Mouse (Mus musculus): ENCODE results near the gene Cul5. TPM values are rescaled to one million over a fixed set of nuclear protein-coding genes. Genes with fewer than 3 reads are reported as not detected.

The Cul5 gene
- polyA plus RNA-seq, 1 experiment from 2014 or later: 18.8 TPM

- no peaks in the 10 kb centered on the region for H3K36me3 ChIP-seq (ENCODE audit: control insufficient read depth, insufficient read depth, low read length)
- peak within 1 kb of the TSS; percentile 89 for H3K4me2 ChIP-seq (replicated peaks; ENCODE audit: low read depth)
- DNase-seq (ENCODE audit: low spot score) (peak; percentile 94), ATAC-seq (ENCODE audit: low FRiP score, low TSS enrichment) (peak; percentile 98)
- H3K27me3 ChIP-seq (ENCODE audit: control insufficient read depth, insufficient read depth, low read length): no peaks in the 10 kb centered on the region
- 2% methylated on average over 45 of the region's 52 CpGs for WGBS
- H3K4me1 ChIP-seq (replicated peaks; ENCODE audit: control insufficient read depth, insufficient read depth): no peaks in the 10 kb centered on the region
- no peak for TF ChIP-seq CTCF (IDR thresholded peaks at IDR 0.05; ENCODE audit: low read depth)
- TF ChIP-seq EP300 (optimal IDR thresholded peaks at IDR 0.05): no peak
- peak within 1 kb of the TSS; percentile 77 for H3K4me3 ChIP-seq (ENCODE audit: low read depth, low read length)
- peak within 1 kb of the TSS; percentile 93 for H3K9ac ChIP-seq (ENCODE audit: low read length)
- peak within 1 kb of the TSS; percentile 75 for H3K27ac ChIP-seq (replicated peaks)
- no peaks in the 10 kb centered on the region for H3K9me3 ChIP-seq (ENCODE audit: control insufficient read depth, low read length)
These were observed 59.6 kb downstream of the Cul5 start, which contains the start of gene Acat1 for GRCm38 (mm10) chr9:53609968-53610781. Acat1 (minus strand) TSS chr9:53610382.

- H3K4me3 ChIP-seq (ENCODE audit: low read depth, low read length): peak overlapping the region; percentile 77
- TF ChIP-seq EP300 (optimal IDR thresholded peaks at IDR 0.05) (no peak), CTCF (IDR thresholded peaks at IDR 0.05; ENCODE audit: low read depth) (no peak)
- H3K27me3 ChIP-seq (ENCODE audit: control insufficient read depth, insufficient read depth, low read length): no peaks in the 10 kb centered on the region
- peak overlapping the region; percentile 75 for H3K27ac ChIP-seq (replicated peaks)
- no peaks in the 10 kb centered on the region for H3K9me3 ChIP-seq (ENCODE audit: control insufficient read depth, low read length)
- peak overlapping the region; percentile 89 for H3K4me2 ChIP-seq (replicated peaks; ENCODE audit: low read depth)
- peak overlapping the region; percentile 93 for H3K9ac ChIP-seq (ENCODE audit: low read length)
- H3K4me1 ChIP-seq (replicated peaks; ENCODE audit: control insufficient read depth, insufficient read depth): no peaks in the 10 kb centered on the region
- 57% methylated on average over 12 of the region's 12 CpGs for WGBS
- no peaks in the 10 kb centered on the region for H3K36me3 ChIP-seq (ENCODE audit: control insufficient read depth, insufficient read depth, low read length)
- ATAC-seq (ENCODE audit: low FRiP score, low TSS enrichment) (no peak), DNase-seq (ENCODE audit: low spot score) (no peak)
These were observed 60.4 kb downstream of the Cul5 start for GRCm38 (mm10) chr9:53609306-53609967.

GRCm38 (mm10) chr9:53607816-53608215, 62.0 kb downstream of the Cul5 start:
- 86% methylated on average over 4 of the region's 4 CpGs for WGBS
- DNase-seq (ENCODE audit: low spot score) (no peak), ATAC-seq (ENCODE audit: low FRiP score, low TSS enrichment) (no peak)
- no peak overlapping the region for H3K9ac ChIP-seq (ENCODE audit: low read length)
- H3K27ac ChIP-seq (replicated peaks): no peak overlapping the region
- H3K9me3 ChIP-seq (ENCODE audit: control insufficient read depth, low read length): no peaks in the 10 kb centered on the region
- H3K27me3 ChIP-seq (ENCODE audit: control insufficient read depth, insufficient read depth, low read length): no peaks in the 10 kb centered on the region
- TF ChIP-seq EP300 (optimal IDR thresholded peaks at IDR 0.05): no peak
- TF ChIP-seq CTCF (IDR thresholded peaks at IDR 0.05; ENCODE audit: low read depth): no peak
- no peak overlapping the region for H3K4me3 ChIP-seq (ENCODE audit: low read depth, low read length)
- H3K4me2 ChIP-seq (replicated peaks; ENCODE audit: low read depth): no peak overlapping the region
- H3K36me3 ChIP-seq (ENCODE audit: control insufficient read depth, insufficient read depth, low read length): no peaks in the 10 kb centered on the region
- no peaks in the 10 kb centered on the region for H3K4me1 ChIP-seq (replicated peaks; ENCODE audit: control insufficient read depth, insufficient read depth)

- H3K27ac ChIP-seq (replicated peaks): no peak overlapping the region
- TF ChIP-seq CTCF (IDR thresholded peaks at IDR 0.05; ENCODE audit: low read depth) (no peak), EP300 (optimal IDR thresholded peaks at IDR 0.05) (no peak)
- H3K4me3 ChIP-seq (ENCODE audit: low read depth, low read length): no peak overlapping the region
- H3K4me2 ChIP-seq (replicated peaks; ENCODE audit: low read depth): no peak overlapping the region
- ATAC-seq (ENCODE audit: low FRiP score, low TSS enrichment): no peak
- H3K9me3 ChIP-seq (ENCODE audit: control insufficient read depth, low read length): no peaks in the 10 kb centered on the region
- no peaks in the 10 kb centered on the region for H3K27me3 ChIP-seq (ENCODE audit: control insufficient read depth, insufficient read depth, low read length)
- H3K4me1 ChIP-seq (replicated peaks; ENCODE audit: control insufficient read depth, insufficient read depth): no peaks in the 10 kb centered on the region
- no peak for DNase-seq (ENCODE audit: low spot score)
- 93% methylated on average over 3 of the region's 3 CpGs for WGBS
- H3K36me3 ChIP-seq (ENCODE audit: control insufficient read depth, insufficient read depth, low read length): no peaks in the 10 kb centered on the region
- no peak overlapping the region for H3K9ac ChIP-seq (ENCODE audit: low read length)
These were observed 62.6 kb downstream of the Cul5 start for GRCm38 (mm10) chr9:53607192-53607591.

- 89% methylated on average over 5 of the region's 5 CpGs for WGBS
- ATAC-seq (ENCODE audit: low FRiP score, low TSS enrichment) (no peak), DNase-seq (ENCODE audit: low spot score) (no peak)
- no peak overlapping the region for H3K4me3 ChIP-seq (ENCODE audit: low read depth, low read length)
- TF ChIP-seq CTCF (IDR thresholded peaks at IDR 0.05; ENCODE audit: low read depth) (no peak), EP300 (optimal IDR thresholded peaks at IDR 0.05) (no peak)
- no peaks in the 10 kb centered on the region for H3K9me3 ChIP-seq (ENCODE audit: control insufficient read depth, low read length)
- H3K27me3 ChIP-seq (ENCODE audit: control insufficient read depth, insufficient read depth, low read length): no peaks in the 10 kb centered on the region
- no peak overlapping the region for H3K4me2 ChIP-seq (replicated peaks; ENCODE audit: low read depth)
- H3K36me3 ChIP-seq (ENCODE audit: control insufficient read depth, insufficient read depth, low read length): no peaks in the 10 kb centered on the region
- H3K9ac ChIP-seq (ENCODE audit: low read length): no peak overlapping the region
- H3K27ac ChIP-seq (replicated peaks): no peak overlapping the region
- H3K4me1 ChIP-seq (replicated peaks; ENCODE audit: control insufficient read depth, insufficient read depth): no peaks in the 10 kb centered on the region
These were observed 64.9 kb downstream of the Cul5 start for GRCm38 (mm10) chr9:53604954-53605353.

GRCm38 (mm10) chr9:53603849-53604248, 66.0 kb downstream of the Cul5 start:
- no peaks in the 10 kb centered on the region for H3K27me3 ChIP-seq (ENCODE audit: control insufficient read depth, insufficient read depth, low read length)
- H3K27ac ChIP-seq (replicated peaks): no peak overlapping the region; the same call in 1 of the 2 replicates
- no peak for TF ChIP-seq CTCF (IDR thresholded peaks at IDR 0.05; ENCODE audit: low read depth)
- TF ChIP-seq EP300 (optimal IDR thresholded peaks at IDR 0.05): no peak
- no peaks in the 10 kb centered on the region for H3K9me3 ChIP-seq (ENCODE audit: control insufficient read depth, low read length)
- H3K4me1 ChIP-seq (replicated peaks; ENCODE audit: control insufficient read depth, insufficient read depth): no peaks in the 10 kb centered on the region
- H3K4me3 ChIP-seq (ENCODE audit: low read depth, low read length): no peak overlapping the region
- 68% methylated on average over 3 of the region's 3 CpGs for WGBS
- H3K36me3 ChIP-seq (ENCODE audit: control insufficient read depth, insufficient read depth, low read length): no peaks in the 10 kb centered on the region
- DNase-seq (ENCODE audit: low spot score) (no peak), ATAC-seq (ENCODE audit: low FRiP score, low TSS enrichment) (peak; percentile 58; the same call in 1 of the 2 replicates)
- no peak overlapping the region for H3K9ac ChIP-seq (ENCODE audit: low read length)
- H3K4me2 ChIP-seq (replicated peaks; ENCODE audit: low read depth): no peak overlapping the region
